Mouse (Mus musculus) midbrain, embryonic 16.5 days (tissue): ENCODE results near the gene Mios. TPM values are rescaled to one million over a fixed set of nuclear protein-coding genes. Genes with fewer than 3 reads are reported as not detected.
A peak's percentile ranks its signal among the peaks of the same experiment; 100 is the strongest.

Experiments used
- ATAC-seq: fragments of 200-750 bp; cut with Nextera tagmentation; 2 replicates; pipeline ENCODE4 v1.8.0; 2017; ENCODE audit warnings: moderate TSS enrichment
- H3K27ac ChIP-seq: fragments of 300-500 bp; sonication (generic); 2 replicates; pipeline ENCODE4 v1.5.1; 2014; ENCODE audit warnings: mild to moderate bottlenecking, low read length, mixed read lengths
- H3K27me3 ChIP-seq: fragments of 300-500 bp; sonication (generic); 2 replicates; pipeline ENCODE4 v1.6.1; 2014; ENCODE audit warnings: low read depth, low read length, mixed read lengths; ENCODE audit not compliant: control insufficient read depth, insufficient read depth
- H3K36me3 ChIP-seq: fragments of 300-500 bp; sonication (generic); 2 replicates; pipeline ENCODE4 v1.6.1; 2014; ENCODE audit warnings: mild to moderate bottlenecking, low read length, moderate library complexity, mixed read lengths; ENCODE audit not compliant: control insufficient read depth, insufficient read depth
- H3K4me1 ChIP-seq: fragments of 300-500 bp; sonication (generic); 2 replicates; pipeline ENCODE4 v1.6.1; 2014; ENCODE audit warnings: mild to moderate bottlenecking, low read length, mixed read lengths; ENCODE audit not compliant: control insufficient read depth, insufficient read depth
- H3K4me2 ChIP-seq: fragments of 300-500 bp; sonication (generic); 2 replicates; pipeline ENCODE4 v1.6.1; 2014; ENCODE audit warnings: mild to moderate bottlenecking, low read length, mixed read lengths
- H3K4me3 ChIP-seq: fragments of 300-500 bp; sonication (generic); 2 replicates; pipeline ENCODE4 v1.5.1; 2014; ENCODE audit warnings: low read depth, mild to moderate bottlenecking, low read length, moderate library complexity, mixed read lengths
- H3K9ac ChIP-seq: fragments of 300-500 bp; sonication (generic); 2 replicates; pipeline ENCODE4 v1.6.1; 2014; ENCODE audit warnings: low read depth, low read length, mixed read lengths
- H3K9me3 ChIP-seq: fragments of 300-500 bp; sonication (generic); replicated peaks from 2 replicates; pipeline ENCODE4 v1.6.1; 2014; ENCODE audit warnings: mild to moderate bottlenecking, low read length, mixed read lengths; ENCODE audit not compliant: control insufficient read depth, poor library complexity, severe bottlenecking
- WGBS: fragments of 180-500 bp; shearing (Covaris S2); extraction: QIAGEN DNeasy Blood & Tissue Kit; methylation state at CpG from one replicate; pipeline ENCODE4 v1.1.7; 2014; 5-methylcytosine and 5-hydroxymethylcytosine counted together
- polyA plus RNA-seq: library from polyadenylated mRNA; unstranded; fragments of >200 nt; fragmentation: Nextera tagmentation; extraction: Ambion mirVana; gene quantifications from 2 replicates; pipeline ENCODE4 v1.2.1, GENCODE M21; 2015

The Mios gene
- polyA plus RNA-seq, 1 experiment from 2014 or later, result 23.8 TPM

GRCm38 (mm10) chr6:8189917-8190316 is 19.1 kb upstream of the Mios start:
- H3K4me3 ChIP-seq, result no peak overlapping the region
- H3K27ac ChIP-seq, result no peak overlapping the region
- 76% methylated on average over 3 of the region's 3 CpGs for WGBS
- no peaks in the 10 kb centered on the region for H3K9me3 ChIP-seq
- H3K4me1 ChIP-seq, result no peaks in the 10 kb centered on the region
- no peak for ATAC-seq
- H3K27me3 ChIP-seq, result no peaks in the 10 kb centered on the region
- H3K9ac ChIP-seq, result no peak overlapping the region
- H3K36me3 ChIP-seq, result no peaks in the 10 kb centered on the region
- no peak overlapping the region for H3K4me2 ChIP-seq

DNA sequence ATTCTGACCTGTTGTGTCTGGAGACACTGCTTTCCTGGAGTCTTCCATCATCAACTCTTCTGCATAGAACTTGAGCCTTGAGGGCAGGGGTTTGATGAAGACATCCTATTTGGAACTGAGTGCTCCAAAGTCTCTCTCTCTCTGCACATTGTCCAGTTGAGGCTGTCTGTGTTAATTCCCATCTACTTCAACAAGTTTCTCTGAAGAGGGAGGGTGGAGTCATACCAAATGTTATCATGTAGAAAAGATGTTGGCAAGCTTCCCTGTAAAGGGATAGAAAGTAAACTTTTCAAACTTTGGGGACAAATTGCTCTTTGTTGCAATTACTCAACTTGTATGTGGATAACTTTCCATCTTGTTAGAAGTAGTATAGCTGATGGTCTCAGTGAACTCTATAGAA is 16.5 kb upstream of the Mios start, which contains the start of gene Col28a1:
Gene Col28a1, minus strand, starts transcription at position 101 of the 400 bp plus-strand sequence.
- Histone ChIP-seq H3K4me2 (no peak within 1 kb of the TSS), H3K27me3 (no peaks in the 10 kb centered on the region), H3K4me3 (no peak within 1 kb of the TSS), H3K4me1 (no peaks in the 10 kb centered on the region), H3K9me3 (no peaks in the 10 kb centered on the region), H3K9ac (no peak within 1 kb of the TSS), H3K27ac (no peak within 1 kb of the TSS), H3K36me3 (no peaks in the 10 kb centered on the region)
- ATAC-seq, result no peak

GRCm38 (mm10) chr6:8209866-8210186 is 804 bp downstream of the Mios start:
- no peaks in the 10 kb centered on the region for H3K27me3 ChIP-seq
- peak overlapping the region; percentile 92 for H3K9ac ChIP-seq
- ATAC-seq, result peak; percentile 19
- H3K4me3 ChIP-seq, result peak overlapping the region; percentile 91
- peak overlapping the region; percentile 70 for H3K4me2 ChIP-seq
- H3K9me3 ChIP-seq, result no peaks in the 10 kb centered on the region
- peak overlapping the region; percentile 95 for H3K27ac ChIP-seq
- peaks cover 6% of the 10 kb centered on the region for H3K36me3 ChIP-seq
- 10% methylated on average over 10 of the region's 10 CpGs for WGBS
- peaks cover 11% of the 10 kb centered on the region for H3K4me1 ChIP-seq

DNA sequence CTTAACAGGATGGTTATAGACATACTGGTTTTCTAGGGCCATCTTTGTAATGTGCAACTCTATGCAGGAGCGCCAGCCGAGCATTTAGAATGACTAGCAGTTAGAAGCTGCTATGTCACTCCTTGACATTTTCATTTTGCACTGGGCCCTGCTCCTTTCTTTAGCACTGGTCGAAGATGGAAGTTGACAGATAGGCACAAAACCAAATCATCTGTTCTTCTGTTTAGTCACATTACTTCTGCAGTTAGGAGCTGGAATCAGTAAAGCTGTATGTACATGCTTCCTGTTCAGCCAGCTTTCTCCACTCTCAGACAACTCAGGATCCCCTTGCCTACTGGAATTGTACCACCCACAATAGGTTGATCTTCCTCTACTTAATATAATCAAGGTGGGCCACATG is 1.6 kb downstream of the Mios start:
- Histone ChIP-seq H3K27me3 (no peaks in the 10 kb centered on the region), H3K9ac (no peak overlapping the region), H3K27ac (no peak overlapping the region), H3K4me2 (peak overlapping the region; percentile 70), H3K36me3 (peaks cover 10% of the 10 kb centered on the region), H3K4me3 (no peak overlapping the region), H3K4me1 (peaks cover 11% of the 10 kb centered on the region), H3K9me3 (no peaks in the 10 kb centered on the region)
- ATAC-seq, result no peak
- WGBS, result 90% methylated on average over 3 of the region's 3 CpGs

DNA sequence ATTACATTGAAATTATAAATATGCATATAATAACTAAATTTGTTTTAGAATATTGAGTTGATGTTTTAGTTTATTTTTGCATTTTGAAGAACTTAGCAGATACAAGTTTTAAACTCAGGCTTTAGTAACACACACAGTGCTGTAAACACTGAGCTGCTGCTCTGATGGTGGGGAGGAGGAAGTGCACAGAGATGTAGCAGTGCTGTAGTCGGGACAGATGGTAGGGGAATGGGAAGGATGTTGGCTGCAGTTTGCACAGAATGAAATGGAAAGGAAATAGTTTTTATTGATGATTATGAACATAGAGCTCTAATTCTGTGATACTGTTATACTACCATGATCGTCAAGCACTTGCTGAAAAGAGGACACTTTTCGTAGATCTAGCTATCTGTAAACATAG is 18.0 kb downstream of the Mios start:
- Histone ChIP-seq H3K4me2 (no peak overlapping the region), H3K9me3 (no peaks in the 10 kb centered on the region), H3K27me3 (no peaks in the 10 kb centered on the region), H3K27ac (no peak overlapping the region), H3K9ac (no peak overlapping the region), H3K4me3 (no peak overlapping the region), H3K4me1 (no peaks in the 10 kb centered on the region), H3K36me3 (peaks cover under 1% of the 10 kb centered on the region)
- WGBS, result 94% methylated on average over 3 of the region's 3 CpGs
- ATAC-seq, result no peak

- Histone ChIP-seq H3K27me3 (no peaks in the 10 kb centered on the region), H3K9me3 (no peaks in the 10 kb centered on the region), H3K36me3 (no peaks in the 10 kb centered on the region), H3K4me2 (no peak overlapping the region), H3K27ac (no peak overlapping the region), H3K4me1 (no peaks in the 10 kb centered on the region), H3K4me3 (no peak overlapping the region), H3K9ac (no peak overlapping the region)
- no peak for ATAC-seq
- 88% methylated on average over 3 of the region's 3 CpGs for WGBS
Observed at GRCm38 (mm10) chr6:8228596-8228995, 19.6 kb downstream of the Mios start.

DNA sequence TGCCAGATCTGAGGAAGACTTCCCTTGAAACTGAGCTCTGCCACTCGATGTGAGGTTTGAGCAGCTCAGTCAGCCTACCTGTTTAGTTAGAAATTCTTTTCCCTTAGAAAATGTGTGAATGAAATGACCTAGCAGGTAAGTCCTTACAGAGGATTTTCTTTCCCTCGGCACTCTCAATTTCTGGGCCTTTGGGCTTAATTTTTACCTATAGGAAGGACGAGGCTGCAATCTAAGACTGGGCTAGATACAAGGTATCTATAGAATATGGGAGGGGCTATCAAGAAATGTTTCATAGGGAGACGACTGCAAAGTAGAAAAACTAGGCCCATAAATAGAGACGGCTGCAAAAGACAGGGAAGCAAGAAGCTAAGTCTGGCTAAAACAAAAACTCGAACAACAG is 49.3 kb downstream of the Mios start:
- Histone ChIP-seq H3K9ac (peak overlapping the region; percentile 81), H3K4me2 (peak overlapping the region; percentile 92), H3K27ac (peak overlapping the region; percentile 87), H3K9me3 (no peaks in the 10 kb centered on the region), H3K4me1 (peaks cover 18% of the 10 kb centered on the region), H3K4me3 (peak overlapping the region; percentile 82), H3K36me3 (peaks cover 6% of the 10 kb centered on the region; the same call in 1 of the 2 replicates), H3K27me3 (no peaks in the 10 kb centered on the region)
- 9% methylated on average over 6 of the region's 6 CpGs for WGBS
- ATAC-seq, result no peak

DNA sequence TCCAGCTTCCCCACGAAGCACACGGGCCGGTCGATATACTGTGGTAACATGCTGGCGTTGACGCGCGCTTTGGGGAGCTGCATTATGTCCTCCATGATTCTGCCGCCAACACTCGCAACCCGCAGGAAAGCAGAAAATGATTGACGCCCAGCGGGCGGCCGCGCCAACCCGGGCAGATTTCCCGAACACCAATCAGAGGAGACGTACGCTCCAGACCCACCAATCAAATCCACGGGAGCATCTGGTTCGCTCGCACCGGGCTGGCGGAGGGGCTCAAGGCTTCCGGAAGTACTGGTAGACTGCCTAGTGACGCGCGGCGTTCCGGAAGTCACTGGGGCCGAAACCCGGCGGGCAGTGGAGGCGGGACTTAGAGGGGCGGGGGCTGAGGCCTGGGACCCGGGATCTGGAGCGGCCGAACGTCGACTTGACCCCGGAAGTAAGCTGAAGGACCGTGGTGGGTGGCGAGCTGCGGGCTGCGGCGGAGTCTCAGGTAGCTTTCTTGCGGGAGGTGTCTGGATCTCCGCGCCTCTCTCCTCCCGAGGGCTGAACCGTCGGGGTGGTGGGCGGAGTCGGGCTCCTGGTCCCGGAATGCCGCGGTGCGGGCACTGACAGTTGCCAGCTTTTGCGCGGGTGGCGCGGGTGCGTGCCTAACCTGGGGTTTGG is 50.1 kb downstream of the Mios start, which contains the start of the genes Rpa3, Umad1 and Gm45062:
Gene Rpa3, minus strand, starts transcription at position 170 of the 663 bp plus-strand sequence.
Gene Umad1, plus strand, starts transcription at position 285 of the 663 bp plus-strand sequence.
Gene Gm45062, plus strand, starts transcription at position 447 of the 663 bp plus-strand sequence.
- Histone ChIP-seq H3K9me3 (no peaks in the 10 kb centered on the region), H3K4me3 (peak within 1 kb of the TSS; percentile 82), H3K4me1 (peaks cover 18% of the 10 kb centered on the region), H3K27me3 (no peaks in the 10 kb centered on the region), H3K4me2 (peak within 1 kb of the TSS; percentile 92), H3K36me3 (0 out of 2 replicates have a peak, but pooled peaks cover 3% of the 10 kb centered on the region), H3K9ac (peak within 1 kb of the TSS; percentile 86), H3K27ac (peak within 1 kb of the TSS; percentile 91)
- ATAC-seq, result peak; percentile 100
- WGBS, result under 1% methylated on average over 63 of the region's 64 CpGs

DNA sequence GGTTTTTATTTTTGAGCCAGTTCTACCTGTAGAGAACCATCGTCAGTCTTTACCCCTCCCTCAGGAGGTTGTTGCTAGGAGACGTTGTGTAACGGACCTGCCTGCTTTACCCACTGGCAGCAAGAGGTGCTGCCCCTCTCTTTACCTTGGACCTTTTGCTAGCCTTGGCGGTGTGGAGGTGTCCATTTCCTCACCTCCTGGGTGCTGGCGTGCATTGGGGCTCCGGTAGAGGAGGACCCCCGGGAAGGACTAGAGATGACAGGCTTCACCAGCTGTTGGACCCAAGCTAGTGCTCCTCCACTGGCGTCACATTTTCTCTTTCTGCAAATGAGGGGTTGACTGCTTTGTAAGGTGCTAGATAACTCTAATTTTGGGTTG is 50.6 kb downstream of the Mios start:
- Histone ChIP-seq H3K9me3 (no peaks in the 10 kb centered on the region), H3K4me1 (peaks cover 18% of the 10 kb centered on the region), H3K4me2 (peak overlapping the region; percentile 82), H3K27ac (peak overlapping the region; percentile 91), H3K4me3 (peak overlapping the region; percentile 82), H3K36me3 (0 out of 2 replicates have a peak, but pooled peaks cover 3% of the 10 kb centered on the region), H3K27me3 (no peaks in the 10 kb centered on the region), H3K9ac (peak overlapping the region; percentile 86)
- WGBS, result 0% methylated on average over 8 of the region's 8 CpGs
- peak; percentile 76; the same call in 1 of the 2 replicates for ATAC-seq
